Mouse (Mus musculus) hindbrain, embryonic 12.5 days (tissue): ENCODE results near the gene Cby1. TPM values are rescaled to one million over a fixed set of nuclear protein-coding genes. Genes with fewer than 3 reads are reported as not detected.
"Not testable (repeated sequence)": the region's sequence is repeated elsewhere in the genome, so short reads cannot be mapped to it uniquely, and the experiment has no call there.

ENCODE experiments used
- ATAC-seq: fragments of 200-750 bp; cut with Nextera tagmentation; 2 replicates; pipeline ENCODE4 v1.8.0; 2017; ENCODE audit warnings: moderate TSS enrichment; ENCODE audit not compliant: low FRiP score
- H3K27ac ChIP-seq: fragments of 300-500 bp; sonication (generic); 2 replicates; pipeline ENCODE4 v1.5.1; 2016; ENCODE audit warnings: mild to moderate bottlenecking
- H3K27me3 ChIP-seq: fragments of 300-500 bp; sonication (generic); 2 replicates; pipeline ENCODE4 v1.6.1; 2016; ENCODE audit warnings: mild to moderate bottlenecking
- H3K36me3 ChIP-seq: fragments of 300-500 bp; sonication (generic); 2 replicates; pipeline ENCODE4 v1.6.1; 2016; ENCODE audit warnings: mild to moderate bottlenecking
- H3K4me1 ChIP-seq: fragments of 300-500 bp; sonication (generic); 2 replicates; pipeline ENCODE4 v1.6.1; 2016
- H3K4me2 ChIP-seq: fragments of 300-500 bp; sonication (generic); replicated peaks from 2 replicates; pipeline ENCODE4 v1.6.1; 2016; ENCODE audit warnings: mild to moderate bottlenecking
- H3K4me3 ChIP-seq: fragments of 300-500 bp; sonication (generic); 2 replicates; pipeline ENCODE4 v1.5.1; 2016; ENCODE audit warnings: mild to moderate bottlenecking
- H3K9ac ChIP-seq: fragments of 300-500 bp; sonication (generic); 2 replicates; pipeline ENCODE4 v1.6.1; 2016; ENCODE audit warnings: mild to moderate bottlenecking, moderate library complexity
- H3K9me3 ChIP-seq: fragments of 300-500 bp; sonication (generic); replicated peaks from 2 replicates; pipeline ENCODE4 v1.6.1; 2016; ENCODE audit warnings: mild to moderate bottlenecking
- WGBS: fragments of 180-500 bp; shearing (Covaris S2); methylation state at CpG from one replicate; pipeline ENCODE4 v1.1.7; 2016; 5-methylcytosine and 5-hydroxymethylcytosine counted together
- polyA plus RNA-seq: library from polyadenylated mRNA; unstranded; fragments of >200 nt; fragmentation: Nextera tagmentation; extraction: Ambion mirVana; gene quantifications from 2 replicates; pipeline ENCODE4 v1.2.1, GENCODE M21; 2016

The Cby1 gene
- polyA plus RNA-seq, 1 experiment from 2014 or later: 69.0 TPM

GRCm38 (mm10) chr15:79651481-79651880 is 7.5 kb upstream of the Cby1 start:
- WGBS: 75% methylated on average over 4 of the region's 4 CpGs
- Histone ChIP-seq H3K27me3 (no peaks in the 10 kb centered on the region), H3K27ac (no peak overlapping the region), H3K4me2 (no peak overlapping the region), H3K9me3 (no peaks in the 10 kb centered on the region), H3K4me1 (no peaks in the 10 kb centered on the region), H3K4me3 (no peak overlapping the region), H3K36me3 (peaks cover 37% of the 10 kb centered on the region), H3K9ac (no peak overlapping the region)
- ATAC-seq: no peak

GRCm38 (mm10) chr15:79656451-79656850 is 2.5 kb upstream of the Cby1 start:
- no peak overlapping the region for H3K9ac ChIP-seq
- peaks cover 8% of the 10 kb centered on the region; the same call in 1 of the 2 replicates for H3K36me3 ChIP-seq
- H3K27ac ChIP-seq: no peak overlapping the region
- no peaks in the 10 kb centered on the region for H3K27me3 ChIP-seq
- H3K4me2 ChIP-seq: no peak overlapping the region
- WGBS: 91% methylated on average over 14 of the region's 14 CpGs
- ATAC-seq: no peak
- no peak overlapping the region for H3K4me3 ChIP-seq
- peaks cover 7% of the 10 kb centered on the region for H3K4me1 ChIP-seq
- H3K9me3 ChIP-seq: no peaks in the 10 kb centered on the region

GRCm38 (mm10) chr15:79657837-79658530 is 1.0 kb upstream of the Cby1 start:
- Histone ChIP-seq H3K27me3 (no peaks in the 10 kb centered on the region), H3K36me3 (peaks cover 16% of the 10 kb centered on the region), H3K27ac (peak overlapping the region; percentile 95), H3K9me3 (no peaks in the 10 kb centered on the region; the same call in 1 of the 2 replicates), H3K9ac (peak overlapping the region; percentile 85), H3K4me3 (peak overlapping the region; percentile 82), H3K4me2 (peak overlapping the region; percentile 82), H3K4me1 (peaks cover 7% of the 10 kb centered on the region)
- WGBS: 3% methylated on average over 16 of the region's 16 CpGs
- ATAC-seq: peak; percentile 24

GRCm38 (mm10) chr15:79661852-79662251 is 2.9 kb downstream of the Cby1 start:
- Histone ChIP-seq H3K4me2 (no peak overlapping the region), H3K4me3 (no peak overlapping the region), H3K36me3 (peaks cover 34% of the 10 kb centered on the region), H3K27ac (no peak overlapping the region), H3K9ac (no peak overlapping the region), H3K9me3 (no peaks in the 10 kb centered on the region; the same call in 1 of the 2 replicates), H3K27me3 (no peaks in the 10 kb centered on the region), H3K4me1 (peaks cover 7% of the 10 kb centered on the region)
- WGBS: 70% methylated on average over 4 of the region's 4 CpGs
- no peak for ATAC-seq

- no peaks in the 10 kb centered on the region for H3K27me3 ChIP-seq
- WGBS: 92% methylated on average over 8 of the region's 8 CpGs
- no peak overlapping the region for H3K27ac ChIP-seq
- H3K9me3 ChIP-seq: no peaks in the 10 kb centered on the region; the same call in 1 of the 2 replicates
- peaks cover 5% of the 10 kb centered on the region for H3K4me1 ChIP-seq
- H3K9ac ChIP-seq: no peak overlapping the region
- no peak for ATAC-seq
- H3K4me2 ChIP-seq: no peak overlapping the region
- peaks cover 42% of the 10 kb centered on the region for H3K36me3 ChIP-seq
- H3K4me3 ChIP-seq: no peak overlapping the region
These were observed 5.7 kb downstream of the Cby1 start for GRCm38 (mm10) chr15:79664666-79665065.

GRCm38 (mm10) chr15:79669195-79669594 is 10.2 kb downstream of the Cby1 start:
- Histone ChIP-seq H3K27me3 (no peaks in the 10 kb centered on the region), H3K9me3 (no peaks in the 10 kb centered on the region), H3K27ac (no peak overlapping the region), H3K4me1 (peaks cover 6% of the 10 kb centered on the region), H3K9ac (no peak overlapping the region), H3K4me2 (no peak overlapping the region), H3K36me3 (peaks cover 37% of the 10 kb centered on the region), H3K4me3 (no peak overlapping the region)
- no peak for ATAC-seq
- WGBS: 72% methylated on average over 10 of the region's 10 CpGs

- Histone ChIP-seq H3K9ac (peak within 1 kb of the TSS; percentile 82), H3K4me3 (peak within 1 kb of the TSS; percentile 95), H3K36me3 (peaks cover 49% of the 10 kb centered on the region), H3K27me3 (no peaks in the 10 kb centered on the region), H3K9me3 (no peaks in the 10 kb centered on the region), H3K4me2 (peak within 1 kb of the TSS; percentile 85), H3K4me1 (peaks cover 6% of the 10 kb centered on the region), H3K27ac (peak within 1 kb of the TSS; percentile 52)
- 20% methylated on average over 33 of the region's 33 CpGs for WGBS
- peak; percentile 95 for ATAC-seq
These were observed 11.4 kb downstream of the Cby1 start, which contains the start of gene Tomm22 for GRCm38 (mm10) chr15:79670249-79670971. Tomm22 (plus strand) TSS chr15:79670861.

- no peaks in the 10 kb centered on the region for H3K9me3 ChIP-seq
- H3K4me2 ChIP-seq: peak overlapping the region; percentile 85
- no peaks in the 10 kb centered on the region for H3K27me3 ChIP-seq
- H3K27ac ChIP-seq: peak overlapping the region; percentile 52
- ATAC-seq: peak; percentile 62
- peak overlapping the region; percentile 95 for H3K4me3 ChIP-seq
- under 1% methylated on average over 34 of the region's 37 CpGs for WGBS
- peaks cover 48% of the 10 kb centered on the region for H3K36me3 ChIP-seq
- H3K9ac ChIP-seq: peak overlapping the region; percentile 82
- H3K4me1 ChIP-seq: peaks cover 6% of the 10 kb centered on the region
These were observed 11.9 kb downstream of the Cby1 start for GRCm38 (mm10) chr15:79670972-79671299.

GRCm38 (mm10) chr15:79671828-79672348 is 12.9 kb downstream of the Cby1 start:
- H3K27ac ChIP-seq, H3K9me3 ChIP-seq, ATAC-seq, H3K9ac ChIP-seq, H3K4me1 ChIP-seq, H3K27me3 ChIP-seq: not testable (repeated sequence)
- Histone ChIP-seq H3K4me3 (peak overlapping the region; percentile 95), H3K4me2 (peak overlapping the region; percentile 85), H3K36me3 (peaks cover 49% of the 10 kb centered on the region)
- 90% methylated on average over 11 of the region's 11 CpGs for WGBS

- peaks cover 10% of the 10 kb centered on the region for H3K4me1 ChIP-seq
- H3K4me3 ChIP-seq: no peak overlapping the region
- no peak for ATAC-seq
- H3K27me3 ChIP-seq: no peaks in the 10 kb centered on the region
- no peak overlapping the region for H3K27ac ChIP-seq
- H3K4me2 ChIP-seq: no peak overlapping the region
- H3K9me3 ChIP-seq: no peaks in the 10 kb centered on the region
- no peak overlapping the region for H3K9ac ChIP-seq
- H3K36me3 ChIP-seq: peaks cover 35% of the 10 kb centered on the region
- WGBS: 89% methylated on average over 2 of the region's 2 CpGs
These were observed 18.9 kb downstream of the Cby1 start for GRCm38 (mm10) chr15:79677936-79678335.

GRCm38 (mm10) chr15:79681973-79682372 is 23.0 kb downstream of the Cby1 start:
- no peaks in the 10 kb centered on the region; the same call in 1 of the 2 replicates for H3K36me3 ChIP-seq
- no peak overlapping the region for H3K4me3 ChIP-seq
- WGBS: 87% methylated on average over 4 of the region's 4 CpGs
- H3K9me3 ChIP-seq: no peaks in the 10 kb centered on the region
- no peak overlapping the region for H3K27ac ChIP-seq
- ATAC-seq: no peak
- no peaks in the 10 kb centered on the region for H3K27me3 ChIP-seq
- peaks cover 46% of the 10 kb centered on the region for H3K4me1 ChIP-seq
- no peak overlapping the region for H3K9ac ChIP-seq
- H3K4me2 ChIP-seq: no peak overlapping the region

GRCm38 (mm10) chr15:79683146-79683545 is 24.1 kb downstream of the Cby1 start:
- H3K9me3 ChIP-seq: no peaks in the 10 kb centered on the region
- no peak overlapping the region for H3K4me3 ChIP-seq
- H3K9ac ChIP-seq: no peak overlapping the region; the same call in 1 of the 2 replicates
- H3K36me3 ChIP-seq: no peaks in the 10 kb centered on the region
- 84% methylated on average over 6 of the region's 6 CpGs for WGBS
- no peak overlapping the region for H3K4me2 ChIP-seq
- H3K4me1 ChIP-seq: peaks cover 48% of the 10 kb centered on the region
- ATAC-seq: no peak
- no peaks in the 10 kb centered on the region for H3K27me3 ChIP-seq
- no peak overlapping the region for H3K27ac ChIP-seq
